Mouse (Mus musculus) ES-CJ7 (cell line): ENCODE data around the gene Mucl1.
A peak's percentile ranks its signal among the peaks of the same experiment; 100 is the strongest.
"Not testable (repeated sequence)": the region's sequence is repeated elsewhere in the genome, so short reads cannot be mapped to it uniquely, and the experiment has no call there.

ENCODE experiments used
- DNase-seq: peaks from one replicate; pipeline ENCODE4 v3.0.0; 2011; ENCODE audit warnings: low read depth, low spot score

Gene Mucl1

DNA sequence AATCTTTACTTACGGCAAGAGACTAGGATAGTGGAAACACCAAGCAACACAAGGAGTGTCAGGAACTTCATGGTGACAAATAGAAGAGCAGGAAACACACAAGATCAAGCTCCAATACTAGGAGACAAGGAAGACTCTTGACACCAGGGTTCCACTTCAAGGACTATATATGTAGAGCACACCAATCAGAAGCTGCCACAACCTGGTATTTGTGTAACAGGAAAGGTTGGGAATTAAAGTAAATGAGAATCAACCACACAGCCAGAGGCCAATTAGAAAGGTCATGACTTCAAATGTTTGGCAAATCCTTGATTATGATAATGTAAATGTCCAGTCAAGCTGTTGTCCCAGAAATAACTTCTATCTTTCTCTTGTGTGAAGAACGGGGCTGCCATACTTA, at the start of gene Mucl1:
Mucl1 (minus strand) TSS at position 101 of the 400 bp plus-strand sequence.
- DNase-seq = no peak

DNA sequence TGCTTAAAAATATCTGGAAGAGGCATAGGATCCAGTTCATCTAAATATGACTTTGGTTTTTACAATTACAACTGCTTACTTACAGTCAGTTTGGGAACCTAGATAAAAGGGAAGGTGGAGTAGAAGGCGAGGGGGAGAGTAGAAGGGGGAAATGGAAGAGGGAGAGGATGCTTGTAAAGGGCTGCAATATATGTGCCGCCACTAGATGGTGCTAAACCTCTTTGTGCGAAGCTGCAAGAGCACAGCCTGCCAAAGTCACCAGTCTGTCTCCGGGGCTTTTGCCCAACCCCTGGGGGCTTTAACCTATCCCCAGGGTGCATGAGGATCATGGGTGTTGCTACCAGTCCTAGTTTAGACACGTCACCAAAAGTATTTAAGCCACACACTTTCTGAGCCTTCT, 11.6 kb upstream of the Mucl1 start:
- DNase-seq = peak; percentile 88

DNA sequence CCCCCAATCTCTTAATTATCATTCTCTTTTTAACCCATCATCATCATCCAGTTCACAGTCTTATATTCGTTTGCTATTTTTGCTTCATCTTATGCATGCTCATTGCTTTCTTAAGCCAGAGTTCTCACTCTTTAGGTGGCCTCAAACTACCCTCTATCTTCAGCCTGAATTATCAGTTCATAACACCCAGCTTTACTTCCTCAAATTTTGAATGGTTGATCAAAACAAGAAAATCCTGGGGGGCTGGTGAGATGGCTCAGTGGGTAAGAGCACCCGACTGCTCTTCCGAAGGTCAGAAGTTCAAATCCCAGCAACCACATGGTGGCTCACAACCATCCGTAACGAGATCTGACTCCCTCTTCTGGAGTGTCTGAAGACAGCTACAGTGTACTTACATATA, 38.4 kb downstream of the Mucl1 start:
- not testable (repeated sequence) for DNase-seq
